Mouse (Mus musculus) stomach, postnatal 0 days (tissue): ENCODE results near the gene Ankrd44. TPM values are rescaled to one million over a fixed set of nuclear protein-coding genes. Genes with fewer than 3 reads are reported as not detected.

Source experiments
- ATAC-seq: fragments of 200-750 bp; cut with Nextera tagmentation; 2 replicates; pipeline ENCODE4 v1.8.0; 2017; ENCODE audit not compliant: low FRiP score, low TSS enrichment
- DNase-seq: peaks from one replicate; pipeline ENCODE4 v3.0.0-alpha.2; 2016; ENCODE audit warnings: low spot score
- H3K27ac ChIP-seq: fragments of 300-500 bp; sonication (generic); replicated peaks from 2 replicates; pipeline ENCODE4 v1.5.1; 2014; ENCODE audit warnings: mild to moderate bottlenecking, control low read depth
- H3K27me3 ChIP-seq: fragments of 300-500 bp; sonication (generic); 2 replicates; pipeline ENCODE4 v1.6.1; 2014; ENCODE audit warnings: low read length; ENCODE audit not compliant: control insufficient read depth, insufficient read depth
- H3K36me3 ChIP-seq: fragments of 300-500 bp; sonication (generic); 2 replicates; pipeline ENCODE4 v1.6.1; 2014; ENCODE audit warnings: low read length, mixed read lengths; ENCODE audit not compliant: control insufficient read depth, insufficient read depth
- H3K4me1 ChIP-seq: fragments of 300-500 bp; sonication (generic); replicated peaks from 2 replicates; pipeline ENCODE4 v1.6.1; 2014; ENCODE audit warnings: antibody characterized with exemption; ENCODE audit not compliant: control insufficient read depth, insufficient read depth
- H3K4me2 ChIP-seq: fragments of 300-500 bp; sonication (generic); replicated peaks from 2 replicates; pipeline ENCODE4 v1.6.1; 2014; ENCODE audit warnings: low read depth, mild to moderate bottlenecking, control low read depth, moderate library complexity
- H3K4me3 ChIP-seq: fragments of 300-500 bp; sonication (generic); 2 replicates; pipeline ENCODE4 v1.5.1; 2014; ENCODE audit warnings: low read depth, low read length, control low read depth
- H3K9ac ChIP-seq: fragments of 300-500 bp; sonication (generic); 2 replicates; pipeline ENCODE4 v1.6.1; 2014; ENCODE audit warnings: mild to moderate bottlenecking, low read length, control low read depth, mixed read lengths
- H3K9me3 ChIP-seq: fragments of 300-500 bp; sonication (generic); 2 replicates; pipeline ENCODE4 v1.6.1; 2016; ENCODE audit warnings: low read length; ENCODE audit not compliant: control insufficient read depth
- CTCF ChIP-seq: IDR thresholded peaks from 2 replicates; pipeline ENCODE4 v1.5.1; 2016; ENCODE audit warnings: antibody characterized with exemption, low read depth, mild to moderate bottlenecking, moderate library complexity
- EP300 ChIP-seq: optimal IDR thresholded peaks from 2 replicates; pipeline ENCODE3; 2016; ENCODE audit warnings: antibody characterized with exemption
- WGBS: fragments of 180-500 bp; shearing (Covaris S2); extraction: QIAGEN DNeasy Blood & Tissue Kit; methylation state at CpG from one replicate; pipeline ENCODE4 v1.1.7; 2014; 5-methylcytosine and 5-hydroxymethylcytosine counted together
- polyA plus RNA-seq: library from polyadenylated mRNA; unstranded; fragments of >200 nt; fragmentation: Nextera tagmentation; extraction: Ambion mirVana; gene quantifications from 2 replicates; pipeline ENCODE4 v1.2.1, GENCODE M21; 2015

Gene Ankrd44
- polyA plus RNA-seq, 1 experiment from 2014 or later = 7.8 TPM

- WGBS = 71% methylated on average over 5 of the region's 5 CpGs
- DNase-seq (no peak), ATAC-seq (no peak)
- Histone ChIP-seq H3K9ac (no peak overlapping the region), H3K27me3 (no peaks in the 10 kb centered on the region), H3K4me2 (no peak overlapping the region), H3K9me3 (no peaks in the 10 kb centered on the region), H3K36me3 (no peaks in the 10 kb centered on the region), H3K27ac (no peak overlapping the region), H3K4me1 (no peaks in the 10 kb centered on the region; the same call in 1 of the 2 replicates), H3K4me3 (no peak overlapping the region)
- no peak for TF ChIP-seq EP300
- TF ChIP-seq CTCF = no peak
Observed at GRCm38 (mm10) chr1:54910489-54911255, 15.5 kb downstream of the Ankrd44 start.

DNA sequence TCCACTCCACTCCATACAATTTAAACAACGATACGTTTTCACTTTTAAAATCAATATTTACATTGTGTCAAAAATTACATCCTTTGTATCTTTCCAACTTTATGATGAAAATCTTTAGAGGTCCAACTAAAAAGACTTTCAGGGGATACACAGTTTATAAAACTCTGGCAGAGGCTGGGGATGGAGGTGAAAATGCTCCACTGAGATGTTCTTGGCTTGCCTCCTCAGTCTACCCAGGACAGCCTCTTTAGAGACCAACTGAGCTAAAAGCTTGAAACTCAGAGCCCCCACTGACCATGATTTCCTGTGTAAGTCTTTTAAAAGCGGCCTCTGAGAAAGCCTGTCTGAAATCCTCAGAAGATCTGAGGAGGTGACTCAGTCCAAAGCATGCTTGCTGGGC, 17.4 kb downstream of the Ankrd44 start:
- no peaks in the 10 kb centered on the region; the same call in 1 of the 2 replicates for H3K4me1 ChIP-seq
- DNase-seq = no peak
- no peak overlapping the region for H3K4me3 ChIP-seq
- no peak overlapping the region for H3K27ac ChIP-seq
- H3K9ac ChIP-seq = no peak overlapping the region
- TF ChIP-seq EP300 (no peak), CTCF (no peak)
- H3K4me2 ChIP-seq = no peak overlapping the region
- 17% methylated on average over 3 of the region's 3 CpGs for WGBS
- H3K9me3 ChIP-seq = no peaks in the 10 kb centered on the region
- no peak for ATAC-seq
- no peaks in the 10 kb centered on the region for H3K27me3 ChIP-seq
- H3K36me3 ChIP-seq = no peaks in the 10 kb centered on the region

DNA sequence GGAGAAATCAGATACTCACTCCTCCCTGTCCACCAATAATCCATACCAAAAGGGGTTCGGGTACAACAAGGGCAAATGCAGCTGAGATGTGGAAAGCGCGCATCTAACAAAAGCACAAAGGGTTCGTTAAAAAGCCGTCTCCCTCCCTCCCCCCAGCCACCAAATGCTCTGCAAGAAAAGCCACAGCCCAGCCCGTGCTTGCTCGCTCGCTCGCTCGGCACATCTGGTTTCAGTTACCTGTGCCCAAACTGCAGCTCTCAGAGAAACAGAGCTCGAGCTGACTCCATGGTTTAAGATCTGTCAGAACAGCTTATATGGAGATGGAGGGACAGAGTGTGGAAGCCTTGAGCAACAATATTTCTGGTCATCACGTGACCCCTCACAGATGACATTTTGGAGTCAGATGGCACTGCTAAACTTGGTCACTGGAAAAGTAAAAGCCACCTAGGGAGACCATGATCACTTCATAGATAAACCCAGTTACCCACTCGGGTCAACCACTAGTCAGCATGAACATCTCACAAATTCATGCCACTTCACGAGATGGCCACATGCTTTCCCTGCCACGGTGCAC, 19.0 kb downstream of the Ankrd44 start:
- Histone ChIP-seq H3K9me3 (no peaks in the 10 kb centered on the region), H3K27me3 (no peaks in the 10 kb centered on the region), H3K27ac (no peak overlapping the region), H3K4me1 (no peaks in the 10 kb centered on the region; the same call in 1 of the 2 replicates), H3K4me3 (no peak overlapping the region), H3K4me2 (no peak overlapping the region), H3K36me3 (no peaks in the 10 kb centered on the region), H3K9ac (no peak overlapping the region)
- WGBS = 60% methylated on average over 15 of the region's 15 CpGs
- DNase-seq = no peak
- ATAC-seq = no peak
- no peak for TF ChIP-seq EP300
- TF ChIP-seq CTCF = no peak

- no peaks in the 10 kb centered on the region for H3K36me3 ChIP-seq
- no peaks in the 10 kb centered on the region for H3K27me3 ChIP-seq
- H3K4me1 ChIP-seq = no peaks in the 10 kb centered on the region; the same call in 1 of the 2 replicates
- no peak overlapping the region for H3K4me2 ChIP-seq
- no peak overlapping the region for H3K4me3 ChIP-seq
- H3K27ac ChIP-seq = no peak overlapping the region
- TF ChIP-seq EP300 (no peak), CTCF (no peak)
- no peak for ATAC-seq
- H3K9me3 ChIP-seq = no peaks in the 10 kb centered on the region
- H3K9ac ChIP-seq = no peak overlapping the region
- DNase-seq = no peak
- WGBS = 83% methylated on average over 8 of the region's 8 CpGs
Observed at GRCm38 (mm10) chr1:54906322-54906721, 19.9 kb downstream of the Ankrd44 start.

- Histone ChIP-seq H3K36me3 (no peaks in the 10 kb centered on the region), H3K27me3 (no peaks in the 10 kb centered on the region), H3K4me3 (no peak overlapping the region), H3K4me1 (no peaks in the 10 kb centered on the region; the same call in 1 of the 2 replicates), H3K9ac (no peak overlapping the region), H3K9me3 (no peaks in the 10 kb centered on the region), H3K4me2 (no peak overlapping the region), H3K27ac (peak overlapping the region; percentile 30; the same call in 1 of the 2 replicates)
- 34% methylated on average over 7 of the region's 7 CpGs for WGBS
- no peak for TF ChIP-seq EP300
- TF ChIP-seq CTCF = no peak
- DNase-seq (peak; percentile 76), ATAC-seq (peak; percentile 73)
Observed at GRCm38 (mm10) chr1:54905632-54906031, 20.6 kb downstream of the Ankrd44 start.

GRCm38 (mm10) chr1:54904165-54904564, 22.0 kb downstream of the Ankrd44 start:
- Histone ChIP-seq H3K4me2 (no peak overlapping the region), H3K4me3 (no peak overlapping the region), H3K27me3 (no peaks in the 10 kb centered on the region), H3K27ac (no peak overlapping the region), H3K9me3 (no peaks in the 10 kb centered on the region), H3K9ac (no peak overlapping the region), H3K4me1 (no peaks in the 10 kb centered on the region), H3K36me3 (no peaks in the 10 kb centered on the region)
- peak; percentile 58; the same call in 1 of the 2 replicates for ATAC-seq
- 81% methylated on average over 2 of the region's 2 CpGs for WGBS
- DNase-seq = no peak
- TF ChIP-seq CTCF = no peak
- no peak for TF ChIP-seq EP300
